Mouse (Mus musculus): Measurements from ENCODE around the gene Rab7. TPM values are rescaled to one million over a fixed set of nuclear protein-coding genes. Genes with fewer than 3 reads are reported as not detected.
"Not testable (repeated sequence)": the region's sequence is repeated elsewhere in the genome, so short reads cannot be mapped to it uniquely, and the experiment has no call there.

Gene Rab7
- total RNA-seq, 2 experiments from 2014 or later = 305 to 332 TPM

GRCm38 (mm10) chr6:88012601-88013000 is 32.5 kb downstream of the Rab7 start:
- H3K27ac ChIP-seq = peak overlapping the region; percentile 23; the same call in 1 of the 2 replicates
- no peak overlapping the region for H3K4me3 ChIP-seq
- no peak for DNase-seq (ENCODE audit: low spot score in 2 of 2)
- no peak for TF ChIP-seq CTCF (conservative IDR thresholded peaks at IDR 0.05)

GRCm38 (mm10) chr6:88011106-88011505 is 34.0 kb downstream of the Rab7 start:
- peak; percentile 76 for TF ChIP-seq CTCF (conservative IDR thresholded peaks at IDR 0.05)
- H3K4me3 ChIP-seq, H3K27ac ChIP-seq: not testable (repeated sequence)
- peak; percentile 31 to 48 for DNase-seq (ENCODE audit: low spot score in 2 of 2)

- DNase-seq (ENCODE audit: low spot score in 2 of 2) = no peak
- no peak overlapping the region for H3K4me3 ChIP-seq
- no peak overlapping the region for H3K27ac ChIP-seq
- TF ChIP-seq CTCF (conservative IDR thresholded peaks at IDR 0.05) = no peak
Observed at GRCm38 (mm10) chr6:88009209-88009608, 35.9 kb downstream of the Rab7 start.

GRCm38 (mm10) chr6:88004773-88005172 is 40.3 kb downstream of the Rab7 start:
- not testable (repeated sequence) for DNase-seq (ENCODE audit: low spot score in 2 of 2); H3K27ac ChIP-seq

GRCm38 (mm10) chr6:88003439-88003838 is 41.6 kb downstream of the Rab7 start:
- TF ChIP-seq CTCF (conservative IDR thresholded peaks at IDR 0.05) = no peak

More at GRCm38 (mm10) chr6:88004773-88005172, 40.3 kb downstream of the Rab7 start:
- not testable (repeated sequence) for H3K4me3 ChIP-seq

GRCm38 (mm10) chr6:87998358-87998757 is 46.7 kb downstream of the Rab7 start:
- H3K27ac ChIP-seq = peak overlapping the region; percentile 68
- no peak overlapping the region for H3K4me3 ChIP-seq
- no peak for TF ChIP-seq CTCF (conservative IDR thresholded peaks at IDR 0.05)
- no peak for DNase-seq (ENCODE audit: low spot score in 2 of 2)

More at GRCm38 (mm10) chr6:88003439-88003838, 41.6 kb downstream of the Rab7 start:
- no peak overlapping the region for H3K4me3 ChIP-seq
- no peak overlapping the region for H3K27ac ChIP-seq
- DNase-seq (ENCODE audit: low spot score in 2 of 2) = no peak

GRCm38 (mm10) chr6:87997706-87998265 is 47.3 kb downstream of the Rab7 start:
- Histone ChIP-seq H3K4me3 (no peak overlapping the region), H3K27ac (peak overlapping the region; percentile 68)
- TF ChIP-seq CTCF (conservative IDR thresholded peaks at IDR 0.05) = peak; percentile 90
- peak; percentile 76 to 86 for DNase-seq (ENCODE audit: low spot score in 2 of 2)

GRCm38 (mm10) chr6:87996606-87997005 is 48.5 kb downstream of the Rab7 start:
- TF ChIP-seq CTCF (conservative IDR thresholded peaks at IDR 0.05) = no peak
- H3K4me3 ChIP-seq = no peak overlapping the region
- no peak for DNase-seq (ENCODE audit: low spot score in 2 of 2)
- H3K27ac ChIP-seq = peak overlapping the region; percentile 94

- no peak for TF ChIP-seq CTCF (conservative IDR thresholded peaks at IDR 0.05)
- no peak for DNase-seq (ENCODE audit: low spot score in 2 of 2)
- Histone ChIP-seq H3K4me3 (no peak overlapping the region), H3K27ac (peak overlapping the region; percentile 94; the same call in 1 of the 2 replicates)
Observed at GRCm38 (mm10) chr6:87995519-87995918, 49.6 kb downstream of the Rab7 start.

- DNase-seq (ENCODE audit: low spot score in 2 of 2) = peak; percentile 46 to 56
- TF ChIP-seq CTCF (conservative IDR thresholded peaks at IDR 0.05) = no peak
- Histone ChIP-seq H3K4me3 (peak overlapping the region; percentile 42), H3K27ac (peak overlapping the region; percentile 94)
Observed at GRCm38 (mm10) chr6:87993790-87994571, 51.1 kb downstream of the Rab7 start.

- no peak for TF ChIP-seq CTCF (conservative IDR thresholded peaks at IDR 0.05)
- no peak overlapping the region for H3K4me3 ChIP-seq
Observed at GRCm38 (mm10) chr6:87992733-87993132, 52.3 kb downstream of the Rab7 start.

GRCm38 (mm10) chr6:87991886-87992285 is 53.2 kb downstream of the Rab7 start:
- no peak overlapping the region for H3K4me3 ChIP-seq
- TF ChIP-seq CTCF (conservative IDR thresholded peaks at IDR 0.05) = no peak
- no peak overlapping the region; the same call in 1 of the 2 replicates for H3K27ac ChIP-seq
- no peak for DNase-seq (ENCODE audit: low spot score in 2 of 2)

More at GRCm38 (mm10) chr6:87992733-87993132, 52.3 kb downstream of the Rab7 start:
- no peak for DNase-seq (ENCODE audit: low spot score in 2 of 2)
- H3K27ac ChIP-seq = peak overlapping the region; percentile 94

GRCm38 (mm10) chr6:87991216-87991615 is 53.9 kb downstream of the Rab7 start:
- DNase-seq (ENCODE audit: low spot score in 2 of 2) = no peak
- Histone ChIP-seq H3K4me3 (no peak overlapping the region), H3K27ac (no peak overlapping the region)
- no peak for TF ChIP-seq CTCF (conservative IDR thresholded peaks at IDR 0.05)
